Mouse (Mus musculus) cortical plate, adult 2 months (tissue): Measurements from ENCODE around the gene Rho.

ENCODE experiments used
- CTCF ChIP-seq: fragments of 200-500 bp; IDR thresholded peaks from 2 replicates; pipeline ENCODE4 v1.5.1; 2011; ENCODE audit warnings: mild to moderate bottlenecking, control low read depth, low read length; ENCODE audit not compliant: insufficient read depth; ENCODE audit errors: extremely low read depth
- POLR2A ChIP-seq: fragments of 200-500 bp; IDR thresholded peaks from 2 replicates; pipeline ENCODE4 v1.6.1; 2011; ENCODE audit warnings: mild to moderate bottlenecking, low read length, control low read depth; ENCODE audit not compliant: insufficient read depth; ENCODE audit errors: extremely low read depth

DNA sequence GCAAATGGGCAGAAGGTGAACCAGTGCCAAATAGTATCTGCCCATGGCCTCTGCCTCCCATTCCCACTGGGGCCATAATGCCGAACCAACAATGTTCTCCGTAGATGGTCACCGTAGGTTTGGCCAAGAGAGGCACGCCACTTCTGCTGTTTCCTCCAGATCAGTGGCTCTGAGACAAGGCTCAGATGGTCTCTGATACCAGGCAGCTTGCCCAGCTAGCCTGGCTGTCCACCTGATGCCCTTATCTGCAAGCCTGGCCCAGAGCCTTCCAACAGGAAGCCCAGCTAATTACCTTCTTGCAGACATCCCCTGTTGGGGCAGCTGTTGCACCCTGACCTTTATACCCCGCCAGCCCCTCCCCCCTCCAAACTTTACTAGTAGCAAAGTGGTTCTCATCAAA, 36.5 kb downstream of the Rho start:
- TF ChIP-seq CTCF (no peak), POLR2A (no peak)
